Mouse (Mus musculus): ENCODE measurements at regions not wholly inside any gene's neighbourhood (a gene's known extent, or its start where the extent isn't known, plus 50 kb on each side); places are given as distances from the start of the nearest gene placed in this dataset.

DNA sequence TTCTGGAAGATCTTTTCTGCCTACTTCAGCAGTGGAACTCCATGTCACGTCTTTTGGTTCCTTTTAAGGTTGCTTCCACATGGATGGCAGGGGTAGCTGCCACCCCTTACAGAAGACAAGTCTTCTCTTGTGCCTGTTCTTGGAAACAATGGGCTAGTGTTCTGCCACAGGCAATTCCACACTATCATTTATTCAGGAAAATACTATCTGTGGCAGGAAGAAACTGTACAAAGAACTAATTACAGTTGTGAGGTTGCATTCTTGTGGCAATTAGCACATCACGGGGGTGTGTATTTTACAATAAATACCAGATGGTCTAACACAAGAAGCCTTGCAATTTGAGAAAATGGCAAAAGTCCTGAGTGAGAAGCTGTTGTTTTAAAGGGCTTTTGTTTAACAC is 489.8 kb downstream of the Ccdc50 start:
- 20% methylated on average over 2 of the region's 2 CpGs for WGBS
- H3K27me3 ChIP-seq (replicated peaks; ENCODE audit: control insufficient read depth, insufficient read depth, low read length), result no peaks in the 10 kb centered on the region
- H3K36me3 ChIP-seq (ENCODE audit: control insufficient read depth, insufficient read depth, low read length), result no peaks in the 10 kb centered on the region
- ATAC-seq (ENCODE audit: low read depth) (peak; percentile 50), DNase-seq (ENCODE audit: low spot score) (peak; percentile 30)
- no peaks in the 10 kb centered on the region for H3K9me3 ChIP-seq (ENCODE audit: control insufficient read depth, low read length)
- no peak overlapping the region for H3K27ac ChIP-seq (replicated peaks; ENCODE audit: low read depth, low read length)
- H3K4me2 ChIP-seq (ENCODE audit: low read depth, low read length), result no peak overlapping the region
- no peak overlapping the region for H3K4me3 ChIP-seq (ENCODE audit: low read depth, low read length)
- no peak overlapping the region for H3K9ac ChIP-seq (ENCODE audit: low read depth, low read length)
- H3K4me1 ChIP-seq (ENCODE audit: control insufficient read depth, insufficient read depth, low read length), result no peaks in the 10 kb centered on the region; the same call in 1 of the 2 replicates

DNA sequence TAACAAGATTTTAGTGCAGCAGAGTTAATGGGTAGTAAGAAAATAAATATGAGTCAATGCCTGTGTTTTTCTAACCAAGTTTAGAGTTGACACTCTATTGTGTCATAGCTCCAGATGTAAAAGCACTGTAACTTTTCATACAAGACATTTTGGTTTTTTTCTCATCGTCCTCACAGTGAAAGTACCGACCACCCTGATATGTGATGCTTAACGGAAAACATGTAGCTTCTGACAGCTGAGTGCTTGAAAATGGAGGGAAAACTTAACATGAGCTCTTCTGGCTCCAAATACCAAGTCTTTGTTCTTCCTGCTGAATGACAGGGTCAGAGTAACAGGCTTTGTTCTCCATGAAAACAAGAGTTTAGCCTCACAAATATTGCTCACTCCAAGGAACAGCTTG is 490.3 kb downstream of the Ccdc50 start:
- no peak for ATAC-seq (ENCODE audit: low read depth)
- 25% methylated on average over 3 of the region's 3 CpGs for WGBS
- no peak overlapping the region for H3K9ac ChIP-seq (ENCODE audit: low read depth, low read length)
- no peak overlapping the region for H3K27ac ChIP-seq (replicated peaks; ENCODE audit: low read depth, low read length)
- H3K27me3 ChIP-seq (replicated peaks; ENCODE audit: control insufficient read depth, insufficient read depth, low read length), result no peaks in the 10 kb centered on the region
- H3K36me3 ChIP-seq (ENCODE audit: control insufficient read depth, insufficient read depth, low read length), result no peaks in the 10 kb centered on the region
- H3K4me3 ChIP-seq (ENCODE audit: low read depth, low read length), result no peak overlapping the region
- no peak for DNase-seq (ENCODE audit: low spot score)
- no peak overlapping the region for H3K4me2 ChIP-seq (ENCODE audit: low read depth, low read length)
- H3K9me3 ChIP-seq (ENCODE audit: control insufficient read depth, low read length), result no peaks in the 10 kb centered on the region
- no peaks in the 10 kb centered on the region; the same call in 1 of the 2 replicates for H3K4me1 ChIP-seq (ENCODE audit: control insufficient read depth, insufficient read depth, low read length)

DNA sequence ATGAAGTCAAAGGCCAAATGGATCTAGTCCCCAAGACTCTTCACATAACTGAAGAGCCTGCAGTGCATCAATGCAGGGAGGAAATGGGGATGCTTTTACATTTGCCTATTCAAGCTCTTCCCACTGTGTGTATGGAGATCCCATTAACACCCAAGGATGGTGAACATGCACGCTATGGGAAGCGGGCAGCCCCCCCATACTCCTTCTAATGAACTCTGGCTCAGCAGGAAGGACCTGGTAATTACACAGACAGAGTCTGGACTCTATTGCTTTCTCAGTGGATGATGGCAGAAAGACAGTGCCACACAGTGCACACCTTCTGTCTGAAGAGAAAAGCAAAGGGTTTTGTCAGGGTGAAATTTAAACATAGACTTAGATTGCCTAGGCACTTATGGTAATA is 495.7 kb downstream of the Ccdc50 start:
- ATAC-seq (ENCODE audit: low read depth) (no peak; the same call in 1 of the 2 replicates), DNase-seq (ENCODE audit: low spot score) (peak; percentile 14)
- Histone ChIP-seq H3K9ac (ENCODE audit: low read depth, low read length) (no peak overlapping the region), H3K27me3 (replicated peaks; ENCODE audit: control insufficient read depth, insufficient read depth, low read length) (no peaks in the 10 kb centered on the region), H3K4me3 (ENCODE audit: low read depth, low read length) (no peak overlapping the region), H3K9me3 (ENCODE audit: control insufficient read depth, low read length) (no peaks in the 10 kb centered on the region), H3K27ac (replicated peaks; ENCODE audit: low read depth, low read length) (no peak overlapping the region), H3K36me3 (ENCODE audit: control insufficient read depth, insufficient read depth, low read length) (no peaks in the 10 kb centered on the region), H3K4me2 (ENCODE audit: low read depth, low read length) (no peak overlapping the region), H3K4me1 (ENCODE audit: control insufficient read depth, insufficient read depth, low read length) (no peaks in the 10 kb centered on the region)
- WGBS, result 38% methylated on average over 2 of the region's 2 CpGs

DNA sequence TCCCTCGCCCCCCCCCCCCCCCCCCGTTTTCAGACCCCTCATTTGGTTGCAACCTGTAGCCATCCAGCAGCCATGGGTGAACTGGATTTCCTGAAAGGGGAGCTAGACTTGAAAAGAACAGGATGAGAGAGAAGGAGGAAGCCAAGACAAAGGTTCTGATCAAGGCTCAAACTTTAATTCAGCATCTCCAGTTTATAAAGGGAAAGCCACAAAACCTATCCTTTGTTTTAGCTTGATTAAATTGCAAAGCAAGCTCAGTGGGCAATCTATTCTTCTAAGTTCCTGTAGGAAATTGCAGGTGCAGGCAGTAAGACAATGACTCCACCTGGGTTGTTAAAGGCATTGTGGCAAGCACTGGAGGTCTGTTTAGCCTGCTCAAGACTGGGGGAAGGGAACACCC is 517.4 kb downstream of the Ccdc50 start:
- DNase-seq (ENCODE audit: low spot score), result no peak
- Histone ChIP-seq H3K9ac (ENCODE audit: low read depth, low read length) (no peak overlapping the region), H3K9me3 (ENCODE audit: control insufficient read depth, low read length) (no peaks in the 10 kb centered on the region), H3K27me3 (replicated peaks; ENCODE audit: control insufficient read depth, insufficient read depth, low read length) (no peaks in the 10 kb centered on the region), H3K4me2 (ENCODE audit: low read depth, low read length) (no peak overlapping the region), H3K27ac (replicated peaks; ENCODE audit: low read depth, low read length) (no peak overlapping the region), H3K4me3 (ENCODE audit: low read depth, low read length) (no peak overlapping the region), H3K36me3 (ENCODE audit: control insufficient read depth, insufficient read depth, low read length) (no peaks in the 10 kb centered on the region), H3K4me1 (ENCODE audit: control insufficient read depth, insufficient read depth, low read length) (no peaks in the 10 kb centered on the region)
- 7% methylated on average over 2 of the region's 2 CpGs for WGBS
- no peak for ATAC-seq (ENCODE audit: low read depth)

DNA sequence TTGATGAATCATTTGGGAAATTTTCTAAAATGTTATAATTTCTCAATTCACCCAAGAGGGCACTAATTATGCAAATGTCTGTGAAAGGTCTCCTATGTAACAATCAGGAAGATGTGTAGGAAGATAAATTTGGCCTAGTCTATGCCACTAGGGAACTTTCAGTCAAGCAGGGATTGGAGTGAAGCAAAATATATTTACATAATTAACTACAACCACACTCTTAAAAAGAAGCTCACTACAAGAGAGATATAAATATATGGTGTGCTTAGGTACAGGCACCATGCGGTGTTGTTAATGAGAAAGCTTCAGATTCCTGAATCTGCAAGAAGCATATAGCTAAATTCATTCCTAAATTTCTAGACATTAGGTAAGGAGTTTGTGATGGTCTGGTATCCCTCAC is 526.8 kb downstream of the Ccdc50 start:
- ATAC-seq (ENCODE audit: low read depth), result no peak
- H3K4me1 ChIP-seq (ENCODE audit: control insufficient read depth, insufficient read depth, low read length), result no peaks in the 10 kb centered on the region
- no peak overlapping the region for H3K4me2 ChIP-seq (ENCODE audit: low read depth, low read length)
- 97% methylated on average over 1 of the region's 1 CpGs for WGBS
- H3K36me3 ChIP-seq (ENCODE audit: control insufficient read depth, insufficient read depth, low read length), result no peaks in the 10 kb centered on the region
- no peaks in the 10 kb centered on the region for H3K9me3 ChIP-seq (ENCODE audit: control insufficient read depth, low read length)
- H3K27me3 ChIP-seq (replicated peaks; ENCODE audit: control insufficient read depth, insufficient read depth, low read length), result no peaks in the 10 kb centered on the region
- H3K4me3 ChIP-seq (ENCODE audit: low read depth, low read length), result no peak overlapping the region
- no peak overlapping the region for H3K9ac ChIP-seq (ENCODE audit: low read depth, low read length)
- no peak for DNase-seq (ENCODE audit: low spot score)
- H3K27ac ChIP-seq (replicated peaks; ENCODE audit: low read depth, low read length), result no peak overlapping the region

DNA sequence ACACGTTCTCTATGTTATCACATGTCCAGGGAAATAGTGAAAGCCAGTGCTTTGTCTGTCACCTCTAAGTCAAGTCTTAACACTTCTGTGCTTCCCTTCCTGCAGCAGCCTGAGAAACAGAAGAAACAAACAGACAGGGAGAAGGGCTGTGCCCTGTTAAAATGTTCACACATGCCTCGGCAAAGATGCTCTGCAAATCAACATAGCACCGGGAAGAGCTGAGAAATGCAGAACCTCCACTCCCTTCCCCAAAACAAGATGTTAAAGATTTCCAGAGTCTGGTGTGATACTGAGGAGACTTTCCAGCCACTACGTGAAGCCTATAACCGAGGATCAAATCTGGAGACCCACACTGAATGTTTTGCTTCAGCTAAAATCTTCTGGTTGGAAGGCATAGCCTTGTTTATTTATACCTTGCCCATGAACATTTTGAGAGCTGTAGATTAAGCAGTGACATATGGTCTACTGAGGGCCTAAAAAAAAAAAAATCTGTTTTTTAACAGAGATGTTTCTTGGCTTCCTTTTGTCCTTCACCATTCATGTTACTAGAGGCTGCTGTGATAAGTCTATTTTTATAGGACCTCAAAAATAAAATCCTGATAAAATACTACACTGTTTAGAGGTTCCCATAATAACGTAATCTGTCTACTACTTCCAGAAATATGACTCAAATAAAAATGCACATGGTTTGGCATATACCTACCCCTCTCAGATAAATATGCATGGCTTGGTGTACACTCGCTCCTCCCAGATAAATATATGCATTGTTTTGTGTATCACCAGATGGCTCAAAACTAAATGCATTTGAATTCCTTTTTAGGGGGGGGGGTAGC is 537.1 kb downstream of the Ccdc50 start:
- no peak overlapping the region for H3K9ac ChIP-seq (ENCODE audit: low read depth, low read length)
- H3K27me3 ChIP-seq (replicated peaks; ENCODE audit: control insufficient read depth, insufficient read depth, low read length), result no peaks in the 10 kb centered on the region
- no peak overlapping the region for H3K27ac ChIP-seq (replicated peaks; ENCODE audit: low read depth, low read length)
- no peak overlapping the region for H3K4me2 ChIP-seq (ENCODE audit: low read depth, low read length)
- no peak overlapping the region for H3K4me3 ChIP-seq (ENCODE audit: low read depth, low read length)
- no peaks in the 10 kb centered on the region for H3K9me3 ChIP-seq (ENCODE audit: control insufficient read depth, low read length)
- no peak for ATAC-seq (ENCODE audit: low read depth)
- no peak for DNase-seq (ENCODE audit: low spot score)
- H3K36me3 ChIP-seq (ENCODE audit: control insufficient read depth, insufficient read depth, low read length), result no peaks in the 10 kb centered on the region
- WGBS, result 60% methylated on average over 7 of the region's 7 CpGs
- no peaks in the 10 kb centered on the region for H3K4me1 ChIP-seq (ENCODE audit: control insufficient read depth, insufficient read depth, low read length)

DNA sequence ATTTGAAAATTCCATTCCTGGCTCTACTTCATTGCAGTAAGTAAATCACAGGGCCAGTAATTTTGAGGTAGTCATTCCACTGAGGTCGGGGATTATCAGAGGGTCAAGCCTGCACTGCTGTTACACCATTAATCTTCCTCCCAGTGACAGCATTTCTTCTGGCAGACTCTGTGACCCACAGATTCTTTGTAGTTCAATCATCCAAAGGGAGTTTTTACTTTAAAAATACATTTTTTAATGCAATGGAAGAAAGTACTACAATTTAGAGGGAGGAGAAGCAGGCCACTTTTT is 537.6 kb downstream of the Ccdc50 start:
- no peak overlapping the region for H3K4me2 ChIP-seq (ENCODE audit: low read depth, low read length)
- H3K4me1 ChIP-seq (ENCODE audit: control insufficient read depth, insufficient read depth, low read length), result no peaks in the 10 kb centered on the region
- H3K27ac ChIP-seq (replicated peaks; ENCODE audit: low read depth, low read length), result no peak overlapping the region
- ATAC-seq (ENCODE audit: low read depth) (no peak), DNase-seq (ENCODE audit: low spot score) (peak; percentile 6)
- WGBS, result 46% methylated on average over 1 of the region's 1 CpGs
- no peaks in the 10 kb centered on the region for H3K9me3 ChIP-seq (ENCODE audit: control insufficient read depth, low read length)
- H3K27me3 ChIP-seq (replicated peaks; ENCODE audit: control insufficient read depth, insufficient read depth, low read length), result no peaks in the 10 kb centered on the region
- no peaks in the 10 kb centered on the region for H3K36me3 ChIP-seq (ENCODE audit: control insufficient read depth, insufficient read depth, low read length)
- H3K9ac ChIP-seq (ENCODE audit: low read depth, low read length), result no peak overlapping the region
- H3K4me3 ChIP-seq (ENCODE audit: low read depth, low read length), result no peak overlapping the region

DNA sequence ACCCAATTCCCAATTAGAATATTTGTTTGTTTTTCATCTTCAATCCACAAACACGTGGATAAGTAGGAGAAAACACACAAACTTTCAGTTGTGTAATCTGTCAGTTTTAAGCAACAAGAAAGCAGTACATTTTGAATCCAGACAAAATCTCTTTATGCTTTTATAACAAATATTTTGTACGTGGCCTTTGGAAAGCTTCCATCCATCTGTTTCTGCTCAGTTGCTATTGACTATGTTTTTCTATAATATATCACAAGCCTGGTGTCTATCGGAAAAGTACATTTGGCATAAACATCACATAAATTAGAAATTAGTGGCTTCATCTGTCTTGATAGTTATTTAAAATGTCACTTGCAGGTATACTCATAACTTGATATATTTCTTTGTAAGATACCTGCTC is 560.6 kb downstream of the Ccdc50 start:
- WGBS, result 46% methylated on average over 3 of the region's 3 CpGs
- H3K4me3 ChIP-seq (ENCODE audit: low read depth, low read length), result no peak overlapping the region
- peak; percentile 74 for DNase-seq (ENCODE audit: low spot score)
- no peaks in the 10 kb centered on the region for H3K4me1 ChIP-seq (ENCODE audit: control insufficient read depth, insufficient read depth, low read length)
- H3K36me3 ChIP-seq (ENCODE audit: control insufficient read depth, insufficient read depth, low read length), result no peaks in the 10 kb centered on the region
- H3K4me2 ChIP-seq (ENCODE audit: low read depth, low read length), result no peak overlapping the region
- H3K27me3 ChIP-seq (replicated peaks; ENCODE audit: control insufficient read depth, insufficient read depth, low read length), result no peaks in the 10 kb centered on the region
- no peak overlapping the region for H3K27ac ChIP-seq (replicated peaks; ENCODE audit: low read depth, low read length)
- peaks cover 5% of the 10 kb centered on the region; the same call in 1 of the 2 replicates for H3K9me3 ChIP-seq (ENCODE audit: control insufficient read depth, low read length)
- H3K9ac ChIP-seq (ENCODE audit: low read depth, low read length), result no peak overlapping the region
- ATAC-seq (ENCODE audit: low read depth), result no peak

DNA sequence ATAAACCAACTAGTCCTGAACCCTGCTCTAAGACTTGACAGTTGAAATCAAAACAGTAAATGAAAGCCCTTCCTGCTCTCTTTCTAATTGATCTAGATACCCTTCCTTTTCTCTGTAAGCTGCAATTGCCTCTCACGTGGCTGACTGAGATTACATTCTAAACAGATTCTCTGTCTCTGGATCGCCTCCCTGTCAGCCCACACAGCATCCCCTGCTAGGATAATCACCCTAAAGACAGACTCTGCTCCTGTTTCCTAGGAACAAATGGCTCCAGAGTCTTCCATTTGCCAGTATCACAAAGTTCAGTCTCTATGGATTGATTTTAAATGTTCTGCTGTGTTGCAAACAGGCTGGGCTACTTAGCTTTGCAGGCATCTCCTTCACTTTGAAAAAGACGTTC is 561.1 kb downstream of the Ccdc50 start:
- H3K4me2 ChIP-seq (ENCODE audit: low read depth, low read length), result no peak overlapping the region
- no peak overlapping the region for H3K9ac ChIP-seq (ENCODE audit: low read depth, low read length)
- H3K4me1 ChIP-seq (ENCODE audit: control insufficient read depth, insufficient read depth, low read length), result no peaks in the 10 kb centered on the region
- peaks cover 5% of the 10 kb centered on the region; the same call in 1 of the 2 replicates for H3K9me3 ChIP-seq (ENCODE audit: control insufficient read depth, low read length)
- WGBS, result 20% methylated on average over 3 of the region's 3 CpGs
- H3K4me3 ChIP-seq (ENCODE audit: low read depth, low read length), result no peak overlapping the region
- H3K36me3 ChIP-seq (ENCODE audit: control insufficient read depth, insufficient read depth, low read length), result no peaks in the 10 kb centered on the region
- ATAC-seq (ENCODE audit: low read depth) (no peak), DNase-seq (ENCODE audit: low spot score) (peak; percentile 13)
- H3K27ac ChIP-seq (replicated peaks; ENCODE audit: low read depth, low read length), result no peak overlapping the region
- H3K27me3 ChIP-seq (replicated peaks; ENCODE audit: control insufficient read depth, insufficient read depth, low read length), result no peaks in the 10 kb centered on the region
